Mouse (Mus musculus) CD4-positive helper T cell, adult 2 months (primary cell): ENCODE measurements around the gene Csnk2b.
"Not testable (repeated sequence)": the region's sequence is repeated elsewhere in the genome, so short reads cannot be mapped to it uniquely, and the experiment has no call there.

Experiments
- DNase-seq: peaks from one replicate; pipeline ENCODE4 v3.0.0-alpha.2; 2012; ENCODE audit warnings: low read depth, missing footprints, low spot score

Gene Csnk2b

GRCm38 (mm10) chr17:35153077-35153476 lies 31.2 kb upstream of the Csnk2b start:
- DNase-seq: no peak

- no peak for DNase-seq
Observed at GRCm38 (mm10) chr17:35152121-35152520, 30.3 kb upstream of the Csnk2b start.

- DNase-seq: no peak
Observed at GRCm38 (mm10) chr17:35147922-35148639, 26.2 kb upstream of the Csnk2b start.

- DNase-seq: no peak
Observed at GRCm38 (mm10) chr17:35147348-35147747, 25.5 kb upstream of the Csnk2b start.

- no peak for DNase-seq
Observed at GRCm38 (mm10) chr17:35146139-35146538, 24.3 kb upstream of the Csnk2b start.

- no peak for DNase-seq
Observed at GRCm38 (mm10) chr17:35141971-35142370, 20.1 kb upstream of the Csnk2b start.

- no peak for DNase-seq
Observed at GRCm38 (mm10) chr17:35140490-35140996, 18.7 kb upstream of the Csnk2b start.

- no peak for DNase-seq
Observed at GRCm38 (mm10) chr17:35139269-35139668, 17.4 kb upstream of the Csnk2b start.

- no peak for DNase-seq
Observed at GRCm38 (mm10) chr17:35135591-35136320, 13.9 kb upstream of the Csnk2b start.

GRCm38 (mm10) chr17:35134801-35135590 lies 13.1 kb upstream of the Csnk2b start, which contains the start of gene Bag6:
Gene Bag6, plus strand, starts transcription at chr17:35135178.
- DNase-seq: peak; percentile 98

- DNase-seq: no peak
Observed at GRCm38 (mm10) chr17:35133517-35133916, 11.7 kb upstream of the Csnk2b start.

- DNase-seq: no peak
Observed at GRCm38 (mm10) chr17:35132174-35132560, 10.3 kb upstream of the Csnk2b start.

GRCm38 (mm10) chr17:35131500-35132173 lies 9.8 kb upstream of the Csnk2b start, which contains the start of gene Apom:
Gene Apom, minus strand, starts transcription at chr17:35132050.
- DNase-seq: no peak

- no peak for DNase-seq
Observed at GRCm38 (mm10) chr17:35131038-35131437, 9.2 kb upstream of the Csnk2b start.

- DNase-seq: no peak
Observed at GRCm38 (mm10) chr17:35128996-35129395, 7.1 kb upstream of the Csnk2b start.

GRCm38 (mm10) chr17:35127017-35127416 lies 5.2 kb upstream of the Csnk2b start:
- no peak for DNase-seq

- peak; percentile 87 for DNase-seq
Observed at GRCm38 (mm10) chr17:35126206-35126611, 4.4 kb upstream of the Csnk2b start, which contains the start of gene D17H6S53E. Gene D17H6S53E, plus strand, starts transcription at chr17:35126373.

- no peak for DNase-seq
Observed at GRCm38 (mm10) chr17:35125578-35125977, 3.7 kb upstream of the Csnk2b start.

- no peak for DNase-seq
Observed at GRCm38 (mm10) chr17:35125081-35125480, 3.2 kb upstream of the Csnk2b start.

GRCm38 (mm10) chr17:35124261-35124896 lies 2.5 kb upstream of the Csnk2b start:
- DNase-seq: not testable (repeated sequence)

- not testable (repeated sequence) for DNase-seq
Observed at GRCm38 (mm10) chr17:35123287-35123686, 1.4 kb upstream of the Csnk2b start.
